Mouse (Mus musculus): ENCODE data around the gene Gpr176. TPM values are rescaled to one million over a fixed set of nuclear protein-coding genes. Genes with fewer than 3 reads are reported as not detected.
A peak's percentile ranks its signal among the peaks of the same experiment; 100 is the strongest.

Gene Gpr176
- 0.16 and 0.17 TPM in 2 replicates for polyA plus RNA-seq (2016; fragmentation: Nextera tagmentation; extraction: Ambion mirVana)

DNA sequence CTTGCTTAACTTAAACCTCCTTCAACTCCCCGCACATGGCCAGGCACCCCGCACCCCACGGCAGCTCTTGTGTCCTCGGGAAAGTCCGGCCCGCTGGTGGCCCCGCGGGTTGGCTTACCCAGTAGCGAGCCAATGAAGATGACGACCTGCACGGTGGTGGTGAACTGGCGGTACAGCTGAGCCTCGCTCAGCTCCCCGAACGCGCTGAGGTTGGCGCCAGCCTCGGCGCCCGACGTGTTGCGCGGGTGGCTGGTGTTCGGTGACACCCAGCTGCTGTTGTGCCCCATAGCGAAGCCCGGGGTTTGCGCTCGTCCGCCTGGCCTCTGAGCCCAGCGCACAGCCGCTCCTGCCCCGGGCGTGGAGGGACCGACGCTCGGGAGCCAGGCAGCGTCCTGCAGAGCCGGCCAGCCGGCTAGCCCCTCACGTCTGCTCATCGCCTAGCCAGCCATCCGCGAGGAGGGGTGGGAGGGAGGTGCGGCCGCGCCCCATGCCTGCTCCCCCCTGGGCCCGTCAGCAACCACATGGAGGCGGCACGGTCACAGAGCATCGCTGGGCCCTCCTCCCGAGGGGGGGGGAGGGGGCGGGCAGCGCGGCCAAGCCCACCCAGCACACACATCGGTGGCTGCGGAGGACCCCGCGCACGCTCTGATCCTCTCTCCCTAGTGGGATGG lies at the start of gene Gpr176:
Gene Gpr176, minus strand, starts transcription at position 519 of the 671 bp plus-strand sequence.
- Histone ChIP-seq H3K36me3 (replicated peaks) (no peaks in the 10 kb centered on the region), H3K9me3 (no peaks in the 10 kb centered on the region), H3K27ac (replicated peaks) (peak within 1 kb of the TSS; percentile 72), H3K27me3 (replicated peaks; ENCODE audit: low read depth, poor library complexity, severe bottlenecking) (peaks cover 78% of the 10 kb centered on the region), H3K4me3 (peak within 1 kb of the TSS; percentile 63), H3K4me1 (peaks cover 18% of the 10 kb centered on the region)
- DNase-seq (ENCODE audit: low spot score) = peak; percentile 71
- under 1% methylated on average over 59 of the region's 59 CpGs for WGBS

DNA sequence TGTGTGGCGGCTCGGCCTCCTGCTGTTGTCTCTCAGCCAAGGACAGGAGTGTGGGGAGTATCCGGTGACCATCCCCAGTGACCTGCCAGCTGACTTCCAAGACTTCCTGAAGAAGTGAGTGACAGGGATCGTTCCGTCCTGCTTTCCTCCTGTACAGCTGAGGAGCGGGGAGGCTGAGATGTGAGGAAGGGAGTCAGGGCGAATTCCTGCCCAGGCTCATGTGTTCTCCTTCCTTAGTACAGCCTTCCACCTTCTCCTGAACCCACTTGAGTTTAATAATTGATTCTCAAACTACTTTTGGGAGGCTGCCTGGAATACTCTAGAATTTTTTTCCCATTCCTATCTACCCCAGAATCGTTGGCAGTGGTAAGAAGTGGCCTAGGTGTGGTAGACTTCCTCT lies 49.2 kb upstream of the Gpr176 start:
- H3K27me3 ChIP-seq (replicated peaks; ENCODE audit: low read depth, poor library complexity, severe bottlenecking) = no peaks in the 10 kb centered on the region
- H3K4me3 ChIP-seq = no peak overlapping the region
- no peak overlapping the region for H3K27ac ChIP-seq (replicated peaks)
- H3K36me3 ChIP-seq (replicated peaks) = peaks cover 81% of the 10 kb centered on the region
- no peak for DNase-seq (ENCODE audit: low spot score)
- no peaks in the 10 kb centered on the region for H3K4me1 ChIP-seq
- no peaks in the 10 kb centered on the region for H3K9me3 ChIP-seq
- WGBS = 79% methylated on average over 8 of the region's 8 CpGs

DNA sequence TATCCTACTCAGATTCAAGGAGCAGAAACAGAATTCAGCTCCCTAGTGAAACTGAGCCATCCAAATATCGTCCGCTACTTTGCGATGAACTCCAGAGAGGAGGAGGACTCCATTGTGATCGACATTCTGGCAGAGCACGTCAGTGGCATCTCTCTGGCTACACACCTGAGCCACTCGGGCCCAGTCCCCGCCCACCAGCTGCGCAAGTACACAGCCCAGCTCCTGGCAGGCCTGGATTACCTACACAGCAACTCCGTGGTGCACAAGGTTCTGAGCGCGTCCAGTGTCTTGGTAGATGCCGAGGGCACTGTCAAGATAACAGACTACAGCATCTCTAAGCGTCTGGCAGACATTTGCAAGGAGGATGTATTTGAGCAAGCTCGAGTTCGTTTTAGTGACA lies 48.7 kb upstream of the Gpr176 start:
- Histone ChIP-seq H3K36me3 (replicated peaks) (peaks cover 81% of the 10 kb centered on the region), H3K4me1 (no peaks in the 10 kb centered on the region), H3K4me3 (no peak overlapping the region), H3K27me3 (replicated peaks; ENCODE audit: low read depth, poor library complexity, severe bottlenecking) (no peaks in the 10 kb centered on the region), H3K27ac (replicated peaks) (no peak overlapping the region), H3K9me3 (no peaks in the 10 kb centered on the region)
- DNase-seq (ENCODE audit: low spot score) = no peak
- WGBS = 89% methylated on average over 15 of the region's 15 CpGs

DNA sequence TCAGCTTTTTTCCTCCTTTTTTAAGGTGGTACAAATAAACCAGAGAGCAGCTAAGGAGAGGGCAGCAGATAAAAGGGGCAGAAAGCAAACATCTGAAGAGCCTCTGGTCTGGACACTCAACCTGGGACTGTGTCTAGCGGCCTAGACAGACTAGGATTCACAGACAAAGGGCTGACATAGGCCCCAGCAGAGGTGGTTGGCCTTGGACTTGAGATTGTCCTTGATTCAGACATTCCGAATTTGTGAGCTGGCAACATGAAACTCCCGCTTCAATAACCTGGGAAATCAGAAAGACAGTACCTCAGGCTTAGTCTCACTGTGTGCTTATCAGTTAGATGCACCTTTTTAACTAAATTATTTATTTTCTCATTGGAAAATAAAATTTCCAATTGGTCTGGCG lies 44.9 kb upstream of the Gpr176 start:
- no peak for DNase-seq (ENCODE audit: low spot score)
- Histone ChIP-seq H3K27ac (replicated peaks) (no peak overlapping the region), H3K36me3 (replicated peaks) (peaks cover 89% of the 10 kb centered on the region)

DNA sequence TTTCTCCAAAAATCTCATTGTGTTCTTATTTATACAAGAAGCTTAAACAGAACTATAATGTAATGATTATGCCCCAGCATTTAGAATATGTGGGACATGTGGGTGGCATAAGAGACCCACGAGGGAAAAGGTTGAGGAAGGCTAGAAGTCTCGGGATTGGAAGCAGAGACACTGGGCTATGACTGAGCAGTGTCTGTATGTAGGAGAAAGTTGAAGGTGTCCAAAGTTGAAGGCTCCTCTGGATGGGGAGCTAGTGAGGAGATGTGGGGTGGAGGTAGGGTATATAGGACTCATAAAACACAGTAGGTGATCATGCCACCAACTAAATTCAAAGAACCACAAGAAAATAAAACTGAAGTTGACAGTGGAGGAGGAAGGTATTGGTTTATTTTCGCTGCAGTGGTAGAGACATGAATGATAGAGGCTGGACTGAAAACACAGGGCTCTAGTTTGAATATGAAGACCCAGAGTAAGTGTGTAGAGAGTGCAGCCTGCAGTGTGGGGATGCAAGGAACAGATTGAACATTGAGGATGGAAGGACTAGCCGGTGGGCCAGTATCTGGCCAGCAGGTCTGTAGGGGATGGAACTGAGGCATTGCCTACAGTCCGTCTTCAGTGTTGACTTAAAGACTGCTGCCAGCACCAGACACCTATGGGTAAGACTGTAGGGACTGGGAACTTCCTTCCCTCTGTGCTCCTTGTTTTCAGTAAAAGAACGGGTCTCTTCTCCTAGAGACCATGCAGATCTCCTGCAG lies 42.6 kb upstream of the Gpr176 start:
- peaks cover 94% of the 10 kb centered on the region for H3K36me3 ChIP-seq (replicated peaks)
- 0 out of 2 replicates have a peak, but pooled peaks cover 3% of the 10 kb centered on the region for H3K9me3 ChIP-seq

More for the DNA sequence above, 44.9 kb upstream of the Gpr176 start:
- no peaks in the 10 kb centered on the region for H3K4me1 ChIP-seq
- WGBS = 89% methylated on average over 4 of the region's 4 CpGs
- H3K4me3 ChIP-seq = no peak overlapping the region
- 0 out of 2 replicates have a peak, but pooled peaks cover 3% of the 10 kb centered on the region for H3K9me3 ChIP-seq
- no peaks in the 10 kb centered on the region for H3K27me3 ChIP-seq (replicated peaks; ENCODE audit: low read depth, poor library complexity, severe bottlenecking)

DNA sequence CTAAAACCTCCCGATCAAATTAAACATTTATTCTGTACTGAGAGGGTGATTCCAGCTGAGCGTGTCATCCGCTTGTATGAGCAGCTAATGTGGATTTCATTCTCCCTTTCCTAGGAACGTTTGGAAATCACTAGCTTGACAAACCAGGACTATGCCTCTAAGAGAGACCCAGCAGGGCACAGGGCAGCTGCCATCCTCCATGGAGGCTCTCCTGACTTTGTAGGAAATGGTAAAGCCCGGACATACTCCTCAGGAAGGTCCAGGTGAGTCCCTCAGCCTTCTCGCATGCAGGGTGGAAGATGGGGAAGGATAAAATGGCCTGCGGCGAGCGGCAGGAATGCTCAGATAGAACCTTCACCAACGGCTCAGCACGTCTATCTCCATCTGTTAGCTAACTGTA lies 39.6 kb upstream of the Gpr176 start:
- Histone ChIP-seq H3K4me3 (no peak overlapping the region), H3K9me3 (0 out of 2 replicates have a peak, but pooled peaks cover 3% of the 10 kb centered on the region), H3K27ac (replicated peaks) (no peak overlapping the region), H3K27me3 (replicated peaks; ENCODE audit: low read depth, poor library complexity, severe bottlenecking) (no peaks in the 10 kb centered on the region), H3K4me1 (no peaks in the 10 kb centered on the region), H3K36me3 (replicated peaks) (peaks cover 82% of the 10 kb centered on the region)
- no peak for DNase-seq (ENCODE audit: low spot score)
- WGBS = 94% methylated on average over 11 of the region's 11 CpGs

More for the DNA sequence above, 42.6 kb upstream of the Gpr176 start:
- DNase-seq (ENCODE audit: low spot score) = no peak
- WGBS = 90% methylated on average over 6 of the region's 6 CpGs
- Histone ChIP-seq H3K27me3 (replicated peaks; ENCODE audit: low read depth, poor library complexity, severe bottlenecking) (no peaks in the 10 kb centered on the region), H3K27ac (replicated peaks) (no peak overlapping the region), H3K4me3 (no peak overlapping the region), H3K4me1 (no peaks in the 10 kb centered on the region)

DNA sequence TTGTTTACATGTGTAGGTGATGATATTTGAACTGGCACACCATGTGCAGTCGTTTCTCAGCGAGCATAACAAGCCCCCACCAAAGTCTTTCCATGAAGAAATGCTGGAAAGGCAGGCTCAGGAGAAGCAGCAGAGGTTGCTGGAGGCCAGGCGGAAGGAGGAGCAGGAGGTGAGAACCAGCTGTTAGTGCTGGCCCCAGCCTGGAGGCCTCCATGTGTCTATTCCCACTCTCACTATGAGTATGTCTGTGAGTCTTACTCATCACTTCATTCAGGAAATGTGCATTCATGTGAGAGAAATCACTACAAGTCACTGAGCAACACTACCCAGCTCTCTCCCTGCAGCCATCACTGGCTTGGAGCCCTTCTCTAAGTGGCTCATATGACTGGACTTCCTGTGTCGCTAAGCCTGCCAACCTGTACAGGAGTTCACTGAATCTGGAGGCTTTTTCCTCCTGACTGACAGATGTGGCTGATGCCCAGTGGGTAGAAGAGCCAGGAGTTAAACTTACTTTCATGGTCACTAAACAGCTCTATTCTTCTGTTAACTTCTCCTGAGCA lies 35.2 kb upstream of the Gpr176 start:
- WGBS = 86% methylated on average over 4 of the region's 4 CpGs
- H3K4me1 ChIP-seq = no peaks in the 10 kb centered on the region
- H3K27ac ChIP-seq (replicated peaks) = no peak overlapping the region
- no peaks in the 10 kb centered on the region for H3K27me3 ChIP-seq (replicated peaks; ENCODE audit: low read depth, poor library complexity, severe bottlenecking)
- H3K9me3 ChIP-seq = no peaks in the 10 kb centered on the region
- peaks cover 51% of the 10 kb centered on the region for H3K36me3 ChIP-seq (replicated peaks)
- DNase-seq (ENCODE audit: low spot score) = no peak
- no peak overlapping the region for H3K4me3 ChIP-seq

DNA sequence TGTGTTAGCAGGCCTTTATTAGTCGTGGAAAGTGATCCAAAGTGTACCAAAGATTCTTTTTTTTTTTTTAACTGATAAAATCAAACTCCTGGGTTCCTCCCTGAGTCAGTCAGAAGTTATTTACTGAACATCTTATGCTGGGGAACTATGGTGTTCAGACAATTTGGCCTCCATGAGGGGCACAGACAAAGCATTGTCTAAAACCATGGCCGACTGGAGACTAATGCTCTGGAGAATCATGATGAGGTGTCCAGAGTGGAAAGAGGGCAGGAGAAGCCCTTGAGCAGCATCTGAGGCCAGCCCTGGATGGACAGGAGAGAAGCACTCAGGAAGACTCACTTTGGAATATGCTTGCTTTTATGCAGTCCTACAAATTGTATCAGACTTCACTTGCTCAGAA lies 33.6 kb upstream of the Gpr176 start:
- H3K9me3 ChIP-seq = no peaks in the 10 kb centered on the region
- peaks cover 43% of the 10 kb centered on the region for H3K36me3 ChIP-seq (replicated peaks)
- no peak overlapping the region for H3K27ac ChIP-seq (replicated peaks)
- no peaks in the 10 kb centered on the region for H3K27me3 ChIP-seq (replicated peaks; ENCODE audit: low read depth, poor library complexity, severe bottlenecking)
- DNase-seq (ENCODE audit: low spot score) = no peak
- 0 out of 2 replicates have a peak, but pooled peaks cover 2% of the 10 kb centered on the region for H3K4me1 ChIP-seq
- WGBS = 74% methylated on average over 2 of the region's 2 CpGs
- H3K4me3 ChIP-seq = no peak overlapping the region

DNA sequence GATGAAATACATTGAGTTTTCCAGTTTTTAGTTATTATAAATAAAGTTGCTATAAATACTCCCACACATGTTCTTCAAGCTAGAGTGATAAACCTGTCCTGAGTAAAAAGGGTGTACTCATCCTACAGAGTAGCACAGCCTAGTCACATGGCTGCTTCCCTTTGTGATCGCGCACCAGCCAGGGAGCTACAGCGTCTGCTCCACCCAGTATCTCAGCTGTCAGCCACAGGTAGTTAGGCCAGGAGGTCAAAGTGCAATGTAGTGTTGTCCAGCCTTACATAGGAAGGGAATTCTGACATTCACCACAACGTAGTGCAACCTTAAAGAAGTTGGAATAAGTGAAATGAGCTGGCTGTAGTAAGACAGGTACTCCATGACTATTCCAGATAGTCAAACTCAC lies 32.3 kb upstream of the Gpr176 start:
- no peak for DNase-seq (ENCODE audit: low spot score)
- Histone ChIP-seq H3K27ac (replicated peaks) (no peak overlapping the region), H3K27me3 (replicated peaks; ENCODE audit: low read depth, poor library complexity, severe bottlenecking) (no peaks in the 10 kb centered on the region), H3K9me3 (no peaks in the 10 kb centered on the region), H3K36me3 (replicated peaks) (peaks cover 40% of the 10 kb centered on the region), H3K4me3 (no peak overlapping the region), H3K4me1 (0 out of 2 replicates have a peak, but pooled peaks cover 2% of the 10 kb centered on the region)
- WGBS = 88% methylated on average over 4 of the region's 4 CpGs

DNA sequence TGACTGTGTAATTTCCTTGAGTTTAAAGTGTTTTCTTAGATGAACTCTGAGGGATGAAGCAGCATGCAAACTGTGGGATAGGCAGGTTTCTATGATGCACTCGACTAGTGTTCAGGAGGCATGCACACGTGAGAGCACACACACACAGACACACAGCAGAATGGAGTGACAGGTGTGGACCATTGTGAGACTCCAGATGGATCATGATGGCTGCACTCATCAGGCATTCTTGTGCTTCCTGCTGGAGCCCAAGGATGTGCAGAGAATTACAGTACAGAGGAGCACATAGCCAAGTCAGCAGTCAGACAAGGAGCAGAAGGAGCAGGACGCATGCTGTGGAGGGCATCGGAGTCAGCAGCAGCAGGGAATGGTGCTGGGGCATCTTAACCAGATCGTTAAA lies 31.1 kb upstream of the Gpr176 start:
- Histone ChIP-seq H3K27ac (replicated peaks) (no peak overlapping the region), H3K9me3 (no peaks in the 10 kb centered on the region), H3K27me3 (replicated peaks; ENCODE audit: low read depth, poor library complexity, severe bottlenecking) (no peaks in the 10 kb centered on the region), H3K4me1 (0 out of 2 replicates have a peak, but pooled peaks cover 2% of the 10 kb centered on the region), H3K4me3 (no peak overlapping the region), H3K36me3 (replicated peaks) (peaks cover 37% of the 10 kb centered on the region)
- 90% methylated on average over 5 of the region's 5 CpGs for WGBS
- DNase-seq (ENCODE audit: low spot score) = no peak

DNA sequence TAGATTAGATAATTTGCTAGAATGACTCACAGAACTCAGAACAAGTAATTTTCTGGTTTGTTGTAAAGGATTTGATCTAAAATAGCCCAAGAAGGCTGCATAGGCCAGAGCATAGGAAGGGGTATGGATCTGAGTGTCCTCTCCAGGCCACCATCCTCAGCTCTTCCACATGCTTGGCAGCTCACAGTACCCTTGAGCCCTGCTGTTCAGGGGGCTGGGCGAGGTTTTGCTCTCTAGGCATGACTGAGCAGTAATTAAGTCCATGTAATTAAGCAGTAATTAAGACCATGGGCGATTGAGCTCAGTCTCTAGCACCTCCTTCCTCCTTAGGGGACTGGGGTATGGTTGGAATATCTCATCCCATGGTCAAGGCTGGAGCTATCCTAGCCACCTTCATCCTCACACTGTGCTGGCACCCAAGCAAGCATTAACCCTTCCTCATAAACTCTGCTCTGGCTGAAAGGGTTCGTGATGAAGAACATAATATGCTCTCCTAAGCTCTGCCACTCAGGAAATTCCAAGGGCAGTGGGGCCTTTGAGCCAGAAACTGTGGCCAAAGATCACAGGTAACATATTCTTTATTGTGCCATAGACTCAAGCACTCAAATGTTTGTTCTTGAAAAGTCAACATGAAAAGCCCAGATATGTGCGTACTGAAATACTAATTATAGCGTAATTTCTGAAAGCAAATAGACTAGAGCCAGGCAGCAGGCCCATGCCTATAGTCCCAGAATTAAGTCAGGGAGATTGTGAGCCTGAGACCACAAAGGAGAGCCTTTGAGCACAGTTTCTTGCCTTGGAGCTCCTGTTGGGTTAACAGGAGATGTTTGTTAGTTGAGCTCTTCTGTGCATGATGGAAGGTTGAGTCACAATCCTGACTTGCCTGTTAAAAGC lies 28.9 kb upstream of the Gpr176 start:
- Histone ChIP-seq H3K36me3 (replicated peaks) (peaks cover 25% of the 10 kb centered on the region), H3K4me3 (no peak overlapping the region), H3K4me1 (0 out of 2 replicates have a peak, but pooled peaks cover 2% of the 10 kb centered on the region), H3K27me3 (replicated peaks; ENCODE audit: low read depth, poor library complexity, severe bottlenecking) (no peaks in the 10 kb centered on the region), H3K9me3 (no peaks in the 10 kb centered on the region), H3K27ac (replicated peaks) (no peak overlapping the region)
- no peak for DNase-seq (ENCODE audit: low spot score)
- WGBS = 78% methylated on average over 5 of the region's 5 CpGs

DNA sequence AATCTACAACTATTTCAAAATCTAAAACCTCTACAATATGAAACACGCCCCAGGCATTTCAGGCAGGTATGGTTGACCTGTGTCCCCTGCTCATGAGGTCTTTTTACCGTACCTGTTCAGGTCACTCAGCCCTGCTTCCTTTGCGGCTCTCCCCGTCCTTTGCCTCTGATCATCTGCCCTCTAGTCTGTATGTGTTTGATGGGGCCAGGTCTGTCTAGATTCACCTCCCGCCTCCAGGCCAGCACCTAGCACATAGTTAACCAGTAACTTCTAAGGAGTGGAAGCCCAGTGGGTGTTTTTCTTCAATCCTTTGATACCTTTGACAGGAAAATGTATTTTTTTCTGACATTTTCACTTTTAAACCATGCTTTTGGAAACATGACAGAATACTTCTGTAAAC lies 26.5 kb upstream of the Gpr176 start:
- Histone ChIP-seq H3K36me3 (replicated peaks) (peaks cover 25% of the 10 kb centered on the region), H3K27ac (replicated peaks) (no peak overlapping the region), H3K4me3 (no peak overlapping the region), H3K27me3 (replicated peaks; ENCODE audit: low read depth, poor library complexity, severe bottlenecking) (no peaks in the 10 kb centered on the region), H3K9me3 (peaks cover 10% of the 10 kb centered on the region; the same call in 1 of the 2 replicates), H3K4me1 (0 out of 2 replicates have a peak, but pooled peaks cover 2% of the 10 kb centered on the region)
- 87% methylated on average over 5 of the region's 5 CpGs for WGBS
- no peak for DNase-seq (ENCODE audit: low spot score)

Measured in embryonic facial prominence, embryonic 10.5 days (tissue).